Mouse (Mus musculus) heart, postnatal 10 days (tissue): Measurements from ENCODE around the gene Psmb3. TPM values are rescaled to one million over a fixed set of nuclear protein-coding genes. Genes with fewer than 3 reads are reported as not detected.
A peak's percentile ranks its signal among the peaks of the same experiment; 100 is the strongest.
"Not testable (repeated sequence)": the region's sequence is repeated elsewhere in the genome, so short reads cannot be mapped to it uniquely, and the experiment has no call there.

Experiments
- DNase-seq, 2 experiments: peaks; one replicate each; pipeline ENCODE4 v3.0.0; 2021
- intact Hi-C: fragments of 180-260 bp; cut with DNase I; formaldehyde crosslinking; loops from one replicate; pipeline ENCODE4 v1.15.1; 2025
- total RNA-seq, 2 experiments: library from RNA; stranded (reverse); gene quantifications; 2 replicates each; pipeline ENCODE4 v1.2.3; 2021

The Psmb3 gene
- total RNA-seq, result 100 to 1,000 TPM; 184 to 186 TPM

DNA sequence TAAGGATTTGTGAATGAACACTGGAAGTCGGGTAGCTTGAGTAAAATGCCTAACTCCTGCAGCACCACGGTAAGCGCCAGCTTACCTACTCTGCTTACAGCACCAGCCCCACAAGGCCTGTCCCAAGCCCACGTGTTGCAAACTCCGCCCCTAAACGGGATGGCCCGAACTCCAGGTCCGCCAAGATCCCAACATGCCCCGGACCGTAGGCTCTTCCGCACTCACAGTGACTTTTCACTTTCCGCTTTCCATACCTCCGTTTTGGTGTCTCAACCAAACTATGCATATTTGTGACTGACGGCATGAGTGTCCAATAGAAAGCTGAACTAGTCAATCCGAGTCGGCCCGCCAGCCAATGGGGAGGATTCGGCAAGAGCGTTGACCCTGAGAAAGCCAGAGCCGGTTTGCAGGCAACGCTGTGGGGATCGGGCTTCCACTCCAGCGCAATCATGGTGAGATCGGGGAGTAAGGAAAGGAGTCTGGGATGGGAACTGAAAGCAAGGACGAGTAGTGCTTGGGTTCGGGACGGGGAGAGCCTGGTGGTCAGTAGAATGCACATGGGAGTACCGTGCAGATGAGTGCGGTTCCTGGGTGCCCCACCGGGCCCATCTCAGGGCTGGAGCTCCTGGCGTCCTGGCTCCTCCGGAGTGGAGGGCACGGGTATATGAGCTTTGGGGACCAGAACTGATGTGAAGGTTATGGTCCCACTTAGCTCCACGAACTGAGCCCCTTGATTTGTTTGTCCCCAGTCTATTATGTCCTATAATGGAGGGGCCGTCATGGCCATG lies at the start of gene Psmb3:
Gene Psmb3 (plus strand): TSS at position 361 of the 788 bp plus-strand sequence.
- peak; percentile 100 for DNase-seq
- intact Hi-C loops, result loop anchor here (1.0 to 5.0 kb wide), 2 partner anchors 41 to 179 kb away; partner anchors contain the start of genes Fbxo47 and Pip4k2b

- DNase-seq, result no peak
- intact Hi-C loops, result no loop called here
Observed at GRCm38 (mm10) chr11:97654210-97654609, 49.0 kb upstream of the Psmb3 start.

DNA sequence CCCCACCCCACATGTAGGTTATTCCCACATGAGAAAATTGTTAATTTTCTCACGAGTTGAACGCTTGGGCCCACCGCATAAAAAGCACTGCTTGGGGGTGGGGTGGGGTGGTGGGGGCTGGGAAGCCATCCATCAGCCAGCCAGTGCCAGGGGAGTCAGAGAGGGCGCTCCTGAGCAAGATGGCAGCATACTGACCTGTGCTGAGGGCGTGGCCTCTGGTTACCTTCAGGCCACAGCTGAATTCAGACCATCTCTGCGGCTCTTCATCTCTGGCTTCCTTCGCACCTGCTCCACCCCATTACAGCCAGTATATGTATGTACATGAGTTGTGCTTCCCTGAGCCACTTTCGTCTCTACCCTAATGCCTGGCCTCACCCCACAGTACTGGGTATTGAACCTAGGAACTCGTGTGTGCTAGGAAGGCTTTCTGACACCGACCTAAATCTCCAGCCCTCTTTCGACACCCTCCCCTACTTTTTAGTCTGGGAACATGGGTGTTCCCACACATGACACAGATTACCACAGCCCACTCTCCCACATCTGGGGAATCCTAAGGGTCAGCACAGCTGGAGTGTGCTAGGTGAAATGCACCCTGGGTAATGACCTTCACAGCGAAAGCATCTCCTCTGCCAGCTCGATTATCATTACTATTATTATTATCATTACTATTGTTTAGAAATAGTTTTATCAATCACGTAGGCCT lies 46.8 kb upstream of the Psmb3 start:
- no peak for DNase-seq
- intact Hi-C loops, result no loop called here

DNA sequence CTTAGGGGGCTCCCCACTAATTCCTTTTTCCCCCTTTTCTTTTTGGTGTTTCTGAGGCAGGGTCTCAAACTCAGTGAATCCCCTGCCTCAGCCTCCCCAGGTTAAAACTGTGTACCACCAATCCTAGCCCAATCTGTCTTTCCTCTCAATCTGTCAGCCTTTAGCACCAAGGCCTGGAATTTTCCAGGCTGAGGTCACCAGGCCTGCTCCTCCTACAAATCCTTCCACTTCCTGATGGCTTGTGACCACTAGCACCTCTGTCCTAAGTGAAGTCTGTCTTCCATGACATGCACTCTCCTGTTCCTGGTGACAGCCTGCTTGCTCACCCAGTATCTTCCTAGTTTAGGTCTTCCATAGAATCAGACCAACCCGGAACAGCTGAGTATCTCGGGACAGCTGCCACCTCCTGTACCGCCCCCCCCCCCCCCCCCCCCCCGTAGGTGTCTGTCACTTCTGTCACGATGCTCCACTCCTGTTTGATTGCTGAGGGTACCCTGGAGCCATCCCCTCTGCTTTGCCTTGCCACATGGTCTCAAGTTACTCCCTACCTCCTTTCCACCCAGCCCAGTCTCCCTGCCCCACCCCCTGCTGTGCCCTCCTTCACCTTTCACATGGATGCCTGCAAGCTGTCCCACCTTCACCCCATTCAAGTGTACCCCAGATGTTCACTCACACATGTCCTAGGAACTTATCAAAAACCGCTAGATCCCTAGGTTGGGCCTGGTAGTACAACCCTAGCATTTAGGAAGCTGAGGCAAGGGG lies 45.8 kb upstream of the Psmb3 start:
- intact Hi-C loops, result no loop called here
- DNase-seq, result no peak

GRCm38 (mm10) chr11:97657967-97658366 lies 45.2 kb upstream of the Psmb3 start:
- intact Hi-C loops, DNase-seq: not testable (repeated sequence)

DNA sequence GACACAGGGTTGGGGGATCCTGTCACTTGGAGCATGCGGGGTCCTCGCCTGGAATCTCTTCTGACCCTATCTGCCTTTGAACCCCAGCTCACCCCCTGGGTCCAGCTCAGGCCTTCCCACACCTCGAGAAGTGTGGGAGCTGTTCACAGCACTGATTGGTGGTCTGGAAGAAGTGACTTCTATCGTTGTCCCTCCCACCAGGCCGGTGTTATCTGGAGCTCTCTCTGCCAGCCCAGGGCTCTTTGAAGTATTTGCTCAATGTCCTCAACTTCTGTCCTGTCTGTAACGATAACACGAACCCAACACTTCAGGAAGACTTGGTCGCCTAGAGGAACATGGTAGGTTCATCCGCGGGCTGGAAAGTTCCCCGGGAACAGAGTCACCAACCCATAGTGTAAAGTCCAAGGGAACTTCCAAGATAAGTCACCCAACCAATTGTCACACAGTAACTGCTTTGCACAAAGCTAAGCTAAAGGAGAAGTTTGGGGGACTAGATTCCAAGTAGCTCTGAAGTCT lies 44.4 kb upstream of the Psmb3 start:
- intact Hi-C loops, result no loop called here
- DNase-seq, result no peak

- intact Hi-C loops, result no loop called here
- peak; percentile 50 to 64 for DNase-seq
Observed at GRCm38 (mm10) chr11:97659267-97659989, 43.8 kb upstream of the Psmb3 start.

DNA sequence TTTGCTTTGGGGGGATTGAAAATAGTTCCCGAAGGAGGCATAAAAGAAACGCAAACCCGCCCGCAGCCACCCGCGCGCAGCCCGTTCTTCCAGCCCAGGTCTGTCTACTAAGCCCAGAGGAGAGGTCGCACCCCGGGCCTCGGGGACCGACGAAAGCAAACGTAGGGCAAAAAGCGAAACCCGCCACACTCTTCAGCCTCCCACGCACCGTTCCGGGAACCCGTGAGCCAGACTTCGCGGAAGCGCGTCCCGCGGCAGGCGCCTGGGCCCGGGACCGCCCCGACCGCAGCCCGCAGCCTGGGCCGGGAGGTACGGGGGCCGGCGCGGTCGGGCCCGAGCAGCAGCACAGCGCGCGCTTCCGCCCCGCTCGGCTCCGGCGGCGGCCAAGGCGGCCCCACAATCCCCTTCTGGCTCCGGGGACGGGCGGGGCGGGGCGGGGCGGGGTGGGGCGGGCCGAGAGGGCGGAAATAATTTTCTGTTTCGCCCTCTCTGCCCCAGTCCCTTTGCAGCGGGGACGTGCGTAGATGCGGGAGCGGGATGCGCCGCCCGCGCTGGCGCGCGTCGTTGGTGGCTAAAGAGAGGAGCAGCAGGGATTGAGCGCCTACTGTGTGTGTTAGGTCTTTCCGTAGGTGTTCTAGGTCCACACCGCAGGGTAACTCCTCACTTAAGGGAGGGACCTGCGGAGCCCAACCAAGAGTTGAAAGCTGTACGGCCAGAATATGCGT lies 43.0 kb upstream of the Psmb3 start:
- peak; percentile 78 to 86 for DNase-seq
- intact Hi-C loops, result loop anchor here (5.0 kb wide), 1 partner anchor 37 kb away; no protein-coding TSS in a partner anchor

DNA sequence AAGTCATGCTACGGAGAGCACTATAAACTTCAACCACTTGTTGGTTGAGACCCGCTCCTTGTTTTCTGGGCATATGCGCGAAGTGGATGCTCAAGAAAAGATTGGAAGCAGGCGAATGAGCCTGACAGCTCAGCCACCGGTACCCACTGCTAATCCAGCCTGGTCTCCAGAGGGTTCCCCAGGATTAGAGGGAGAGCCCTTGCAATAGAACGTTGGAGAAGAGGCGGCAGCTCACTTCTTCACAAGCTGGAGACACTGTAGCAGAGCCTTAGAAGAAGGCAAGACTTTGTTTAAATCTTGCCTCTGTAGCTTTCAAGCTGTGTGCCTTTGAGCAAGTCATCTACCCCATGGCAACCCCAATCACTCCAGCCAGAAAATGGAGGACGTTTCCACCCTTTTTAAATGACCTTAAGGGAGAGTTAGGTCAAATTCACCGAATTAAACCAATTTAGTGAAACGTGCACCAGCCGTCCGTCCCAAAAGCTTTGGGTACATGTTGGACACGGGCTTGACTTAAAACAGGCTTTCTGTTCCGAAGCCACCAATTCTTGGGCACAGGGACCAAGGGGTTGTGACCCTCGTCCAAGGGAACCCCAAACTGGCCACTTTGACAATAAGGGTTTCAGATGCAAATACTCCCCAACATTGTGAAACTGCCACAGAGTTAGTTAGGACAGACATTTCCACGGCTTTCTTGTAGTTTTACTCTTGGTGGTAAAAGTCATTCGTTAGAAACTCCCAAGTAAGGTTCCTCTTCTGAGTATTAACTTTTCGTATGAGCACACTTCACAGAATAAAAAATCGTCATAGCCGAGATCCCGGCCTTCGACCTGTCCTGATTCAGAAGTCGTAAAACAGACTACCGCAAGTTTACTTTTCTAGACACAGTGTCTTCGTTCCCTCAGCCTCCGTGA lies 42.2 kb upstream of the Psmb3 start:
- intact Hi-C loops, result loop anchor here (5.0 kb wide), 1 partner anchor 36 kb away; no protein-coding TSS in a partner anchor
- DNase-seq, result no peak

- intact Hi-C loops, result loop anchor here (5.0 kb wide), 1 partner anchor 36 kb away; no protein-coding TSS in a partner anchor
- DNase-seq, result peak; percentile 66 to 71
Observed at GRCm38 (mm10) chr11:97661648-97662133, 41.5 kb upstream of the Psmb3 start.

GRCm38 (mm10) chr11:97662207-97662892 lies 40.8 kb upstream of the Psmb3 start:
- intact Hi-C loops, result loop anchor here (5.0 kb wide), 1 partner anchor 35 kb away; no protein-coding TSS in a partner anchor
- DNase-seq, result peak; percentile 47 to 71

DNA sequence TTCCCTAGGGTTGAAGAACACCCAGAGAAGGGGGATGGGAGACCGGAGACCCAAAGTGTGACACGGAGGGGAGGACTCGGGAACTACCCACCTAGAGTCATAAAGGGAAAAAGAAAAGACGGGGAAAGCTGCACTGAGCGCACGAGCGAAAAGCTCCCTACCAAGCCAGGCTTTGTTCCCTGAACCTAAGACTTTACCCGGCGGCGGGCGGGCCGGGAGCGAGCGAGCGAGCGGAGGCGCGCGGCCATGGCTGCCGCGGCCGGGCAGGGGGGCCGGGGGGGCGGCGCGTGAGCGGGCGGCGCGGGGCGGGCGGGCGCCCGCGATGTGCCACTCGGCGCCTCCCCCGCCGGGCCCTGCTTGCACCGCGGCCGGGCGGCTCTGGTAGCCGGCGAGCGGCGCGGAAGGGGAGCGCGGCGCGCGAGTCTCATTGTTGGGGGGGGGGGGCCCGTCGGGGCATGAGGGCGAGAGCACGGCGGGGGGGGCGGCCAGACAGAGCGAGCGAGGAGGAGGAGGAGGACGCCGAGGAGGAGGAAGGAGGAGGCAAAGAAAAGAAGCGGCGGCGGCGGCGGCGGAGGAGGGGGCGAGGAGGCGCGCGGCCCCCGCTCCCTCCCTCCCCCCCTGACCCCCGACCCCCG lies 40.2 kb upstream of the Psmb3 start, which contains the start of gene Mllt6:
Gene Mllt6 (plus strand): TSS at position 522 of the 635 bp plus-strand sequence.
- intact Hi-C loops, result loop anchor here (1.0 to 5.0 kb wide), 2 partner anchors 22 to 34 kb away; partner anchors contain the start of gene Cisd3

GRCm38 (mm10) chr11:97663528-97664338 lies 39.5 kb upstream of the Psmb3 start:
- intact Hi-C loops, result loop anchor here (1.0 to 5.0 kb wide), 2 partner anchors 22 to 34 kb away; partner anchors contain the start of gene Cisd3
- peak; percentile 62 to 65 for DNase-seq

More for the DNA sequence above, 40.2 kb upstream of the Psmb3 start, which contains the start of gene Mllt6:
- peak; percentile 85 for DNase-seq

- intact Hi-C loops, result loop anchor here (5.0 kb wide), 1 partner anchor 33 kb away; no protein-coding TSS in a partner anchor
- no peak for DNase-seq
Observed at GRCm38 (mm10) chr11:97664339-97664665, 38.9 kb upstream of the Psmb3 start.

DNA sequence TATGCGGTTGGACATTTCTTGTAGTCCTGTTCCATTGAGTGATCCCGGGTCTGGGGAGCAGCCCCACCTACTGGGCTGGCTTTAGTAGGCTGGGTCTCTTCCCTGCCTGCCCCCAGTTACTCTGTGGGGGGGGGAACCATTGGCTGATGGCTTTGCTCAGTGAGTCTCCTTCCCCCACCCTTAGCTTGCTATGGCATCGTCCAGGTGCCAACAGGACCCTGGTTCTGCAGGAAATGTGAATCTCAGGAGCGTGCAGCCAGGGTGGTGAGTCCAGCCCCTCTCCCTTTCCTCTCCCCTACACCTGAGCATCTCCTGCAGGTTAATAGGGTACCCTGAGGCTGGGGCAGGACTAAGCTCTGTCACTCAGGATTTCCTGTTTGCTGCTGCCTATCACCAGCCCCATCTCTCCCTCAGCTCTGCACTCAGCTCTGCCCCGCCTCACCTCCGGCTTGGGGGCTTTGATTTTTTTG lies 38.4 kb upstream of the Psmb3 start:
- intact Hi-C loops, result loop anchor here (5.0 kb wide), 1 partner anchor 32 kb away; no protein-coding TSS in a partner anchor

DNA sequence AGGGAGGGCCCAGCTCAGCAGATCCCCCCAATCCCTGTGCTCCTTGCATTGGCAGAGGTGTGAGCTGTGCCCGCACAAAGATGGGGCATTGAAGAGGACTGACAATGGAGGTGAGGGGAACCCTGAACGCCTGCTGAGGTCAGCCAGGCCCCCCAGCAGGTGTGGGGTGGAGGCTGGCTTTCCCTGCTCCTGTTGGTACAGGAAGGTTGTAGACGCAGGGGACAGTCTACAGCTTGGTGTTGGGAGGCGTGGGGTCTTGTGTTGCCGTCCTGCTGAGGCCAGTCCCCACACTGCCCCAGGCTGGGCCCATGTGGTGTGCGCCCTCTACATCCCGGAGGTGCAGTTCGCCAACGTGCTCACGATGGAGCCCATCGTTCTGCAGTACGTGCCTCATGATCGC lies 37.8 kb upstream of the Psmb3 start:
- DNase-seq, result no peak
- intact Hi-C loops, result no loop called here

More for the DNA sequence above, 38.4 kb upstream of the Psmb3 start:
- peak; percentile 25 to 34 for DNase-seq
